Mouse (Mus musculus) central nervous system, embryonic 18 days (tissue): ENCODE measurements around the gene Tmem235. TPM values are rescaled to one million over a fixed set of nuclear protein-coding genes. Genes with fewer than 3 reads are reported as not detected.

Experiments
- polyA plus RNA-seq: library from polyadenylated mRNA; depleted of rRNA; stranded (reverse); fragments of >200 nt; gene quantifications from 2 replicates; pipeline ENCODE4 v1.2.3, GENCODE M21; 2012; rRNA removed

Gene Tmem235
- 0.04 TPM in 2 replicates for polyA plus RNA-seq

GRCm38 (mm10) chr11:117860601-117861000, at the start of gene Tmem235:
Tmem235 (plus strand) TSS chr11:117860752.

GRCm38 (mm10) chr11:117825333-117826101, 35.0 kb upstream of the Tmem235 start, which contains the start of the genes Afmid and Tk1:
Afmid (plus strand) TSS chr11:117825924.
Tk1 (minus strand) TSS chr11:117826092.

GRCm38 (mm10) chr11:117848985-117849671, 11.4 kb upstream of the Tmem235 start, which contains the start of gene Birc5:
Birc5 (plus strand) TSS chr11:117849251.

GRCm38 (mm10) chr11:117872861-117873608, 12.5 kb downstream of the Tmem235 start, which contains the start of gene Tha1:
Tha1 (minus strand) TSS chr11:117873481.

Other genes starting within 250 kb of the Tmem235 start
- gene Tnrc6c, start 206.5 kb upstream of the Tmem235 start, polyA plus RNA-seq = 41.2 and 48.7 TPM in 2 replicates
- 0.91 and 1.8 TPM in 2 replicates for gene Tmc8, start 78.7 kb upstream of the Tmem235 start, polyA plus RNA-seq
- gene Tmc6, start 78.6 kb upstream of the Tmem235 start, polyA plus RNA-seq = 3.4 and 4.6 TPM in 2 replicates
- 0.08 and 0.12 TPM in 2 replicates for gene 6030468B19Rik, start 63.1 kb upstream of the Tmem235 start, polyA plus RNA-seq
- gene Gm20708, start 51.1 kb upstream of the Tmem235 start, polyA plus RNA-seq = 0.96 and 1.4 TPM in 2 replicates
- 8.4 and 8.8 TPM in 2 replicates for gene Syngr2, start 51.1 kb upstream of the Tmem235 start, polyA plus RNA-seq
- 6.3 and 7.2 TPM in 2 replicates for gene Afmid, start 34.8 kb upstream of the Tmem235 start, polyA plus RNA-seq
- 16.3 and 19.4 TPM in 2 replicates for gene Tk1, start 34.7 kb upstream of the Tmem235 start, polyA plus RNA-seq
- 15.8 and 19.3 TPM in 2 replicates for gene Birc5, start 11.5 kb upstream of the Tmem235 start, polyA plus RNA-seq
- 7.0 and 7.2 TPM in 2 replicates for gene Tha1, start 12.7 kb downstream of the Tmem235 start, polyA plus RNA-seq
- gene Socs3, start 109.3 kb downstream of the Tmem235 start, polyA plus RNA-seq = 8.7 and 13.5 TPM in 2 replicates
- gene Pgs1, start 125.5 kb downstream of the Tmem235 start, polyA plus RNA-seq = 54.1 and 56.6 TPM in 2 replicates